Mouse (Mus musculus): Measurements from ENCODE around the gene Flrt1.

The Flrt1 gene

GRCm38 (mm10) chr19:7105544-7105943 lies at the start of gene Flrt1:
Gene Flrt1, minus strand, starts transcription at chr19:7105729.
- no peak for DNase-seq (ENCODE audit: low spot score)

- DNase-seq (ENCODE audit: low spot score): no peak
Observed at GRCm38 (mm10) chr19:7155196-7155595, 49.7 kb upstream of the Flrt1 start.

- DNase-seq (ENCODE audit: low spot score): no peak
Observed at GRCm38 (mm10) chr19:7153232-7153631, 47.7 kb upstream of the Flrt1 start.

GRCm38 (mm10) chr19:7151927-7152653 lies 46.6 kb upstream of the Flrt1 start:
- DNase-seq (ENCODE audit: low spot score): no peak

- no peak for DNase-seq (ENCODE audit: low spot score)
Observed at GRCm38 (mm10) chr19:7151300-7151926, 45.9 kb upstream of the Flrt1 start.

GRCm38 (mm10) chr19:7149158-7149685 lies 43.7 kb upstream of the Flrt1 start:
- no peak for DNase-seq (ENCODE audit: low spot score)

GRCm38 (mm10) chr19:7148541-7149085 lies 43.1 kb upstream of the Flrt1 start:
- DNase-seq (ENCODE audit: low spot score): no peak

- DNase-seq (ENCODE audit: low spot score): no peak
Observed at GRCm38 (mm10) chr19:7148096-7148495, 42.6 kb upstream of the Flrt1 start.

GRCm38 (mm10) chr19:7146376-7146775 lies 40.8 kb upstream of the Flrt1 start:
- DNase-seq (ENCODE audit: low spot score): no peak

- DNase-seq (ENCODE audit: low spot score): no peak
Observed at GRCm38 (mm10) chr19:7144458-7144857, 38.9 kb upstream of the Flrt1 start.

GRCm38 (mm10) chr19:7143854-7144253 lies 38.3 kb upstream of the Flrt1 start:
- peak; percentile 27 for DNase-seq (ENCODE audit: low spot score)

GRCm38 (mm10) chr19:7142207-7142915 lies 36.8 kb upstream of the Flrt1 start:
- no peak for DNase-seq (ENCODE audit: low spot score)

GRCm38 (mm10) chr19:7140856-7141421 lies 35.4 kb upstream of the Flrt1 start:
- DNase-seq (ENCODE audit: low spot score): no peak

GRCm38 (mm10) chr19:7140373-7140772 lies 34.8 kb upstream of the Flrt1 start:
- no peak for DNase-seq (ENCODE audit: low spot score)

- no peak for DNase-seq (ENCODE audit: low spot score)
Observed at GRCm38 (mm10) chr19:7139321-7139720, 33.8 kb upstream of the Flrt1 start.

GRCm38 (mm10) chr19:7138327-7138726 lies 32.8 kb upstream of the Flrt1 start:
- no peak for DNase-seq (ENCODE audit: low spot score)

GRCm38 (mm10) chr19:7136714-7137498 lies 31.4 kb upstream of the Flrt1 start:
- DNase-seq (ENCODE audit: low spot score): no peak

- DNase-seq (ENCODE audit: low spot score): no peak
Observed at GRCm38 (mm10) chr19:7136016-7136415, 30.5 kb upstream of the Flrt1 start.

- DNase-seq (ENCODE audit: low spot score): no peak
Observed at GRCm38 (mm10) chr19:7135525-7135924, 30.0 kb upstream of the Flrt1 start.

GRCm38 (mm10) chr19:7134631-7135091 lies 29.1 kb upstream of the Flrt1 start:
- DNase-seq (ENCODE audit: low spot score): no peak

- no peak for DNase-seq (ENCODE audit: low spot score)
Observed at GRCm38 (mm10) chr19:7133436-7133835, 27.9 kb upstream of the Flrt1 start.
